Mouse (Mus musculus): ENCODE data around the gene 2210011C24Rik. TPM values are rescaled to one million over a fixed set of nuclear protein-coding genes. Genes with fewer than 3 reads are reported as not detected.

Gene 2210011C24Rik
- polyA plus RNA-seq (2015; fragmentation: Nextera tagmentation; extraction: Ambion mirVana) = 0.13 TPM in 1 of 2 replicates, not detected in the other

- peak within 1 kb of the TSS; percentile 76 for H3K4me2 ChIP-seq (ENCODE audit: low read depth, low read length)
- 2% methylated on average over 45 of the region's 45 CpGs for WGBS (ENCODE audit: insufficient replicate concordance)
- ATAC-seq (ENCODE audit: low read depth) = peak; percentile 32; the same call in 1 of the 2 replicates
- no peak within 1 kb of the TSS for H3K27ac ChIP-seq (ENCODE audit: low read length)
- H3K4me3 ChIP-seq (ENCODE audit: low read depth, low read length) = peak within 1 kb of the TSS; percentile 54
- H3K9me3 ChIP-seq (replicated peaks; ENCODE audit: control insufficient read depth, low read length) = no peaks in the 10 kb centered on the region
- H3K27me3 ChIP-seq (ENCODE audit: control insufficient read depth, insufficient read depth, low read depth, low read length) = peaks cover 44% of the 10 kb centered on the region
- H3K36me3 ChIP-seq (ENCODE audit: control insufficient read depth, insufficient read depth) = no peaks in the 10 kb centered on the region
- no peak within 1 kb of the TSS for H3K9ac ChIP-seq (ENCODE audit: low read depth, low read length)
- H3K4me1 ChIP-seq (ENCODE audit: control insufficient read depth, low read depth, low read length) = peaks cover 12% of the 10 kb centered on the region
These were observed at the start of gene 2210011C24Rik for GRCm38 (mm10) chr8:84011705-84012498. Gene 2210011C24Rik (minus strand): TSS chr8:84012171.

DNA sequence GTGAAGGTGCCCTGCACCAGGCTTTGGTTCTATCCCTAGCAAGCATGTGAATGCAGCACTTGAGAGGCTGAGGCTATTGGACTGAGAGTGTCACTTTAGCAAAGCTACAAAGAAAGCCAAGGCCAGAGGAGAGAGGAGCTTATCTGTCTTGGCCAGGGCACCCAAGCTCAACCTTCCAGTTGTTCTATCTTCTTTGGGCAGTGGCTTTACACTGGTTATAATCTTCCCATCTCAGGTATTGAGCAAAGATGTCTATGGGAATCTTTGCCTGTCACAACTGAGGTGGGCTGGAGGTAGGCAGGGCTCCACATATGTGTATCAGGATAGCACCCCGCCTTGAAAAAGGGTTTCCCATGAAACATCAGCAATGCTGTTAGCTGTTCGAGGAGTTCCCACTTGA lies 48.3 kb upstream of the 2210011C24Rik start:
- Histone ChIP-seq H3K36me3 (ENCODE audit: control insufficient read depth, insufficient read depth) (no peaks in the 10 kb centered on the region), H3K9me3 (replicated peaks; ENCODE audit: control insufficient read depth, low read length) (no peaks in the 10 kb centered on the region), H3K27ac (ENCODE audit: low read length) (no peak overlapping the region), H3K4me3 (ENCODE audit: low read depth, low read length) (no peak overlapping the region), H3K27me3 (ENCODE audit: control insufficient read depth, insufficient read depth, low read depth, low read length) (no peaks in the 10 kb centered on the region), H3K4me1 (ENCODE audit: control insufficient read depth, low read depth, low read length) (peaks cover 3% of the 10 kb centered on the region; the same call in 1 of the 2 replicates), H3K9ac (ENCODE audit: low read depth, low read length) (no peak overlapping the region), H3K4me2 (ENCODE audit: low read depth, low read length) (no peak overlapping the region)
- 28% methylated on average over 2 of the region's 2 CpGs for WGBS (ENCODE audit: insufficient replicate concordance)
- ATAC-seq (ENCODE audit: low read depth) = peak; percentile 47

GRCm38 (mm10) chr8:84059226-84059625 lies 47.3 kb upstream of the 2210011C24Rik start:
- Histone ChIP-seq H3K9me3 (replicated peaks; ENCODE audit: control insufficient read depth, low read length) (no peaks in the 10 kb centered on the region), H3K4me2 (ENCODE audit: low read depth, low read length) (no peak overlapping the region), H3K36me3 (ENCODE audit: control insufficient read depth, insufficient read depth) (no peaks in the 10 kb centered on the region), H3K27ac (ENCODE audit: low read length) (no peak overlapping the region), H3K27me3 (ENCODE audit: control insufficient read depth, insufficient read depth, low read depth, low read length) (no peaks in the 10 kb centered on the region), H3K4me1 (ENCODE audit: control insufficient read depth, low read depth, low read length) (peaks cover 2% of the 10 kb centered on the region; the same call in 1 of the 2 replicates), H3K9ac (ENCODE audit: low read depth, low read length) (no peak overlapping the region), H3K4me3 (ENCODE audit: low read depth, low read length) (no peak overlapping the region)
- 77% methylated on average over 2 of the region's 2 CpGs for WGBS (ENCODE audit: insufficient replicate concordance)
- no peak for ATAC-seq (ENCODE audit: low read depth)

DNA sequence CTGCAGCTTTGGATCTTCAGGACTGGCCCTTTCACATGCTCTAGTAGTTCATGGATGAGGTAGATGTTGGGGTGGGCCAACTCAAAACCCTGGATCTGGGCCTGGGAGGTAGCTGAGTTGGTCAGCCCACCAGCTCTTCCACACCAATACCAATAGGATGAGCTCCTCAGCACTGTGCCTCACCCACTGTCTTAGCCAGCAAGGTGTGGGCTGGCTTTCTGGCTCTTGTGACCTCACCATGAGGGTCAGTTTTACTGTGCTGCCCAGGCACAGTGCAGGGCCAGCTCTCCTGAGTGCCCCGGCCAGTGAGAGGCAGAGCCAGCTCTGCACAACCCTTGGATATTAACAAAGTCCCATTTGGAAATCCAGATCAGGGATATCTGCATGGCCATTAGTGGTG lies 45.9 kb upstream of the 2210011C24Rik start:
- Histone ChIP-seq H3K4me3 (ENCODE audit: low read depth, low read length) (no peak overlapping the region), H3K4me2 (ENCODE audit: low read depth, low read length) (no peak overlapping the region), H3K4me1 (ENCODE audit: control insufficient read depth, low read depth, low read length) (no peaks in the 10 kb centered on the region; the same call in 1 of the 2 replicates), H3K27me3 (ENCODE audit: control insufficient read depth, insufficient read depth, low read depth, low read length) (no peaks in the 10 kb centered on the region), H3K9me3 (replicated peaks; ENCODE audit: control insufficient read depth, low read length) (no peaks in the 10 kb centered on the region), H3K9ac (ENCODE audit: low read depth, low read length) (no peak overlapping the region), H3K27ac (ENCODE audit: low read length) (no peak overlapping the region), H3K36me3 (ENCODE audit: control insufficient read depth, insufficient read depth) (no peaks in the 10 kb centered on the region)
- WGBS (ENCODE audit: insufficient replicate concordance) = 79% methylated on average over 1 of the region's 1 CpGs
- no peak for ATAC-seq (ENCODE audit: low read depth)

DNA sequence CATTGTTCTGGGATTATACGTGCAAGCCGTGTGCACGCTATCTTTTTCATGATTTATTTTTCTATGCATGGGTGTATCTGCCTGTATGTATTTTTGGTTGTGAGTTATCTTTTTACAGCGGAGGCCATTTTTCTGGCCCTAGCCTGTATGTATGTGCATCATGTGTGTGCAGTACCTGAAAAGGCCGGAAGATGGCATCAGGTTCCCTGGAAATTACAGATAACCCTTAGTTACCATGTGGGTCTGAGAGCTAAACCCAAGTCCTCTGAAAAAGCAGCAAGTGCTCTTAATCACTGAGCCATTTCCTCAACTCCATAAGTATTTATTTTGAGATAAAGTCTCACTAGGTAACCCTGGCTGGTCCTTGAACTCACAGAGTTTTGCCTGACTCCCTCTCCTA lies 41.3 kb upstream of the 2210011C24Rik start:
- Histone ChIP-seq H3K36me3 (ENCODE audit: control insufficient read depth, insufficient read depth) (no peaks in the 10 kb centered on the region), H3K27ac (ENCODE audit: low read length) (no peak overlapping the region), H3K9me3 (replicated peaks; ENCODE audit: control insufficient read depth, low read length) (no peaks in the 10 kb centered on the region), H3K4me1 (ENCODE audit: control insufficient read depth, low read depth, low read length) (peaks cover 4% of the 10 kb centered on the region), H3K9ac (ENCODE audit: low read depth, low read length) (no peak overlapping the region), H3K4me3 (ENCODE audit: low read depth, low read length) (no peak overlapping the region), H3K27me3 (ENCODE audit: control insufficient read depth, insufficient read depth, low read depth, low read length) (no peaks in the 10 kb centered on the region), H3K4me2 (ENCODE audit: low read depth, low read length) (no peak overlapping the region)
- no peak for ATAC-seq (ENCODE audit: low read depth)
- 83% methylated on average over 5 of the region's 5 CpGs for WGBS (ENCODE audit: insufficient replicate concordance)

DNA sequence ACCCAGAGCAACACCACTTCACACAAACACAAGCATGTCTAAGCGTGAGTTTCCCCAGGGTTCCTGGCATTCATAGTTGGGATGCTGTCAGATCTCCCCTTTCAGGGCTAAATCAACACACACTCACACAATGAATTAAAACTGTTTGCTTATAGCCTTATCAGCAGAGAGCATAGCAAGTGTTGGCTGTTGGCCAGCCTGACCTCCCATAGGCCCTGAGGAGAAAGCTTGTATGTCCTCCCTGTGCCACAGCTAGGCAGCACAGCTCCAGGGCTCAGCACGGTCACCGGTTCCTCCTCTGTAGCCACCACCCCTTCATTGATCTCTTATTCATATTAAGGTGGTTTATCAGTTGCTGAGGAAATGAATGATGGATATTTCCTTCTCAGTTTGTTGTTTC lies 40.8 kb upstream of the 2210011C24Rik start:
- Histone ChIP-seq H3K36me3 (ENCODE audit: control insufficient read depth, insufficient read depth) (no peaks in the 10 kb centered on the region), H3K4me1 (ENCODE audit: control insufficient read depth, low read depth, low read length) (peaks cover 4% of the 10 kb centered on the region), H3K9ac (ENCODE audit: low read depth, low read length) (no peak overlapping the region), H3K27ac (ENCODE audit: low read length) (no peak overlapping the region), H3K4me3 (ENCODE audit: low read depth, low read length) (no peak overlapping the region), H3K27me3 (ENCODE audit: control insufficient read depth, insufficient read depth, low read depth, low read length) (no peaks in the 10 kb centered on the region; the same call in 1 of the 2 replicates), H3K9me3 (replicated peaks; ENCODE audit: control insufficient read depth, low read length) (no peaks in the 10 kb centered on the region), H3K4me2 (ENCODE audit: low read depth, low read length) (no peak overlapping the region)
- WGBS (ENCODE audit: insufficient replicate concordance) = 25% methylated on average over 3 of the region's 3 CpGs
- peak; percentile 54 for ATAC-seq (ENCODE audit: low read depth)

GRCm38 (mm10) chr8:84048171-84048570 lies 36.2 kb upstream of the 2210011C24Rik start:
- Histone ChIP-seq H3K4me2 (ENCODE audit: low read depth, low read length) (no peak overlapping the region), H3K27ac (ENCODE audit: low read length) (no peak overlapping the region), H3K36me3 (ENCODE audit: control insufficient read depth, insufficient read depth) (no peaks in the 10 kb centered on the region), H3K27me3 (ENCODE audit: control insufficient read depth, insufficient read depth, low read depth, low read length) (peaks cover 23% of the 10 kb centered on the region), H3K9ac (ENCODE audit: low read depth, low read length) (no peak overlapping the region), H3K4me1 (ENCODE audit: control insufficient read depth, low read depth, low read length) (peaks cover 4% of the 10 kb centered on the region), H3K9me3 (replicated peaks; ENCODE audit: control insufficient read depth, low read length) (no peaks in the 10 kb centered on the region), H3K4me3 (ENCODE audit: low read depth, low read length) (no peak overlapping the region)
- 62% methylated on average over 5 of the region's 5 CpGs for WGBS (ENCODE audit: insufficient replicate concordance)
- no peak for ATAC-seq (ENCODE audit: low read depth)

DNA sequence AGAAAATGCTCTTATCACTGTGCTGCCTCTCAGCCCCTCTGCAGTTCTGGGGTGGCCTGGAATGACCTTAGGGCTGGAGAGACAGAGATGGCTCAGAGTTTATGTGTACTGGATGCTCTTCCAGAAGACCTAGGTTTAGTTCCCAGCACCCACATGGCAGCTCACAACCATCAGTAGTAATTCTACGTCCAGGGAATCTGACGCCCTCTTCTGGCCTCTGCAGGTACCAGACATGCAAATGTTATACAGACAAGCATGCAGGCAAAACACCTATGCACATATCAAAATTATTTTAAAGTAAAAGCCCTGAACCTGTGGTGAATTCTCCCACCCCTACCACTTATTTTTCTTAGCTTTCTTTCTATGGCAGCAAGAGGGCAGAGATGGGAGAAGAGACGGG lies 34.5 kb upstream of the 2210011C24Rik start:
- Histone ChIP-seq H3K4me2 (ENCODE audit: low read depth, low read length) (no peak overlapping the region), H3K9ac (ENCODE audit: low read depth, low read length) (no peak overlapping the region), H3K36me3 (ENCODE audit: control insufficient read depth, insufficient read depth) (no peaks in the 10 kb centered on the region), H3K9me3 (replicated peaks; ENCODE audit: control insufficient read depth, low read length) (no peaks in the 10 kb centered on the region), H3K27me3 (ENCODE audit: control insufficient read depth, insufficient read depth, low read depth, low read length) (peaks cover 39% of the 10 kb centered on the region), H3K4me1 (ENCODE audit: control insufficient read depth, low read depth, low read length) (no peaks in the 10 kb centered on the region), H3K4me3 (ENCODE audit: low read depth, low read length) (no peak overlapping the region), H3K27ac (ENCODE audit: low read length) (no peak overlapping the region)
- ATAC-seq (ENCODE audit: low read depth) = no peak
- WGBS (ENCODE audit: insufficient replicate concordance) = 78% methylated on average over 3 of the region's 3 CpGs

DNA sequence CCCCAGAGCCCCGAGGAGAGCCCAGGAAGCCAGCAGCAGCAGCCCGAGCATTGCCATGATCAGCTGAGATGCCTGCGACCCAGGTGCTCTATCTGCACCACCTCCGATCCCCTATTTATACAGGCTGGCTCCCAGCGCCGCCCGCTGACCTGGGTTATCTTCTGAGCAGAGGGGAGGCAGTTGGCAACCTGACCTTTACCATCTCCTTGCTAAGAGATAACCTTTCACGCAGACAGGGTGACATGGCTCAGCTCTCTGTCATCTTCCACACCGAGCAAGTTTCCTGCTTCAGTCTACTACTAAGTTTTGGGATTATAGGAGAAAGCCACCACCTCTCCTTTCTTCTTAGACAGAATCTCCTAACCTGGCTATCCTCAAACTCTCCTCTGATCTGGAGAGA lies 32.9 kb upstream of the 2210011C24Rik start, which contains the start of gene Rln3:
Gene Rln3, minus strand, starts transcription at position 101 of the 400 bp plus-strand sequence.
- Histone ChIP-seq H3K27me3 (ENCODE audit: control insufficient read depth, insufficient read depth, low read depth, low read length) (peaks cover 47% of the 10 kb centered on the region), H3K9me3 (replicated peaks; ENCODE audit: control insufficient read depth, low read length) (no peaks in the 10 kb centered on the region), H3K4me2 (ENCODE audit: low read depth, low read length) (no peak within 1 kb of the TSS), H3K9ac (ENCODE audit: low read depth, low read length) (no peak within 1 kb of the TSS), H3K36me3 (ENCODE audit: control insufficient read depth, insufficient read depth) (no peaks in the 10 kb centered on the region), H3K4me3 (ENCODE audit: low read depth, low read length) (no peak within 1 kb of the TSS), H3K27ac (ENCODE audit: low read length) (no peak within 1 kb of the TSS), H3K4me1 (ENCODE audit: control insufficient read depth, low read depth, low read length) (no peaks in the 10 kb centered on the region)
- no peak for ATAC-seq (ENCODE audit: low read depth)
- 12% methylated on average over 9 of the region's 9 CpGs for WGBS (ENCODE audit: insufficient replicate concordance)

Measured in liver, embryonic 16.5 days (tissue).